Mouse (Mus musculus): ENCODE results near the gene Ablim1. TPM values are rescaled to one million over a fixed set of nuclear protein-coding genes. Genes with fewer than 3 reads are reported as not detected.

Ablim1 gene
- total and polyA plus RNA-seq, 2 experiments = 16.6 to 23.7 TPM

DNA sequence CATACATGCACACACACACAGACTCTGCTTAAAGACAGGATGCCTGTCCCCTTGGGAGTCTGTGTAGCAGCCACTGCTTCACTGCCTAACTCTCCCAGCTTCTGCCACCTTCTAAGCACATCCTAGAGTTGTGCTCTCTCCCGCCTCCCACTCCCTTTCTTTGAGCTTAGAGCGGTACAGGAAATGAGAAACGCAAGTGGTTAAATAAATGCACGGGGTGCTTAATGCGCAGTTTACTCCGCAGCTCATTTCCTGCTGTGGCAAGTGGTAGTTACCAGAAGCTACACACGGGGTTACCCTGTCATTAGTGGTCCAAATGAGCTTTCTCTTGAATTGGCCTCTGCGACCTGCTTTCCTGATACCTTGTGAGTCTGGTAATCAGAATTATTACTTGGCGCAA is 134.4 kb downstream of the Ablim1 start:
- Histone ChIP-seq H3K27ac (replicated peaks; ENCODE audit: insufficient read depth, low read depth, low read length) (peak overlapping the region; percentile 92), H3K27me3 (ENCODE audit: control insufficient read depth, insufficient read depth, low read length) (no peaks in the 10 kb centered on the region), H3K4me3 (ENCODE audit: insufficient read depth, low read depth, low read length) (no peak overlapping the region), H3K4me1 (ENCODE audit: control insufficient read depth, insufficient read depth, low read length) (peaks cover 25% of the 10 kb centered on the region), H3K79me2 (ENCODE audit: control insufficient read depth, insufficient read depth, low read length) (peaks cover 17% of the 10 kb centered on the region), H3K9ac (ENCODE audit: low read depth, low read length) (no peak overlapping the region), H3K36me3 (ENCODE audit: control insufficient read depth, insufficient read depth, low read length) (no peaks in the 10 kb centered on the region)
- no peak for DNase-seq (ENCODE audit: extremely low read depth, low read depth, low spot score)
- WGBS = 76% methylated on average over 9 of the region's 9 CpGs
- TF ChIP-seq CTCF (IDR thresholded peaks at IDR 0.05; ENCODE audit: low read depth, low read length) (no peak), POLR2A (IDR thresholded peaks at IDR 0.05; ENCODE audit: extremely low read depth, insufficient read depth, low read length) (no peak)

GRCm38 (mm10) chr19:57179269-57179668 is 135.4 kb downstream of the Ablim1 start:
- H3K9ac ChIP-seq (ENCODE audit: low read depth, low read length) = no peak overlapping the region
- H3K36me3 ChIP-seq (ENCODE audit: control insufficient read depth, insufficient read depth, low read length) = no peaks in the 10 kb centered on the region
- H3K27ac ChIP-seq (replicated peaks; ENCODE audit: insufficient read depth, low read depth, low read length) = no peak overlapping the region
- peaks cover 17% of the 10 kb centered on the region for H3K79me2 ChIP-seq (ENCODE audit: control insufficient read depth, insufficient read depth, low read length)
- TF ChIP-seq POLR2A (IDR thresholded peaks at IDR 0.05; ENCODE audit: extremely low read depth, insufficient read depth, low read length) = no peak
- TF ChIP-seq CTCF (IDR thresholded peaks at IDR 0.05; ENCODE audit: low read depth, low read length) = no peak
- no peak overlapping the region for H3K4me3 ChIP-seq (ENCODE audit: insufficient read depth, low read depth, low read length)
- no peak for DNase-seq (ENCODE audit: extremely low read depth, low read depth, low spot score)
- WGBS = 79% methylated on average over 7 of the region's 7 CpGs
- H3K27me3 ChIP-seq (ENCODE audit: control insufficient read depth, insufficient read depth, low read length) = no peaks in the 10 kb centered on the region
- peaks cover 28% of the 10 kb centered on the region for H3K4me1 ChIP-seq (ENCODE audit: control insufficient read depth, insufficient read depth, low read length)

GRCm38 (mm10) chr19:57177334-57177733 is 137.4 kb downstream of the Ablim1 start:
- Histone ChIP-seq H3K4me1 (ENCODE audit: control insufficient read depth, insufficient read depth, low read length) (peaks cover 27% of the 10 kb centered on the region), H3K27me3 (ENCODE audit: control insufficient read depth, insufficient read depth, low read length) (no peaks in the 10 kb centered on the region), H3K79me2 (ENCODE audit: control insufficient read depth, insufficient read depth, low read length) (peaks cover 17% of the 10 kb centered on the region), H3K36me3 (ENCODE audit: control insufficient read depth, insufficient read depth, low read length) (peaks cover 1% of the 10 kb centered on the region; the same call in 1 of the 2 replicates), H3K4me3 (ENCODE audit: insufficient read depth, low read depth, low read length) (no peak overlapping the region), H3K9ac (ENCODE audit: low read depth, low read length) (no peak overlapping the region), H3K27ac (replicated peaks; ENCODE audit: insufficient read depth, low read depth, low read length) (no peak overlapping the region)
- 61% methylated on average over 6 of the region's 6 CpGs for WGBS
- TF ChIP-seq CTCF (IDR thresholded peaks at IDR 0.05; ENCODE audit: low read depth, low read length) (no peak), POLR2A (IDR thresholded peaks at IDR 0.05; ENCODE audit: extremely low read depth, insufficient read depth, low read length) (no peak)
- DNase-seq (ENCODE audit: extremely low read depth, low read depth, low spot score) = no peak

DNA sequence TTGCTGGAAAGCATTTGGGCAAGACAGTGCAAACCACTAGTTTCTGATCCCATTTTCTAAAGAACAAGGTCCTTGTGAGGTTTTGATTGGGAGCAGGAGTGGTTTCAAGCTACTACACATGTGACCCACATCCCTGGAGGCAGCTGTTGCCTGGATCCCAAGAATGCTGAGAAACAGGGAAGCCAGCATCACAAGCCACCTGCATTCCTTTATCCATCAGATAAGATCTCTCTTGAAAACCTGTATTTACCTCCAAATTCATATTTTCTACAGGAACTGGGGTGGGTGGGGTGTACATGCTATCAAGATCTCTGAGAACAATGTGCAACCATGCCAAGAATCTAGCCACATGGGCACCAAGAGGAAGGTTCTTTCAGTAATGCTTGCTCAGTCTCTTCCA is 139.6 kb downstream of the Ablim1 start:
- H3K4me1 ChIP-seq (ENCODE audit: control insufficient read depth, insufficient read depth, low read length) = peaks cover 14% of the 10 kb centered on the region
- H3K79me2 ChIP-seq (ENCODE audit: control insufficient read depth, insufficient read depth, low read length) = peaks cover 9% of the 10 kb centered on the region
- H3K27me3 ChIP-seq (ENCODE audit: control insufficient read depth, insufficient read depth, low read length) = no peaks in the 10 kb centered on the region
- H3K36me3 ChIP-seq (ENCODE audit: control insufficient read depth, insufficient read depth, low read length) = peaks cover 1% of the 10 kb centered on the region; the same call in 1 of the 2 replicates
- peak overlapping the region; percentile 18; the same call in 1 of the 2 replicates for H3K27ac ChIP-seq (replicated peaks; ENCODE audit: insufficient read depth, low read depth, low read length)
- no peak overlapping the region for H3K9ac ChIP-seq (ENCODE audit: low read depth, low read length)
- DNase-seq (ENCODE audit: extremely low read depth, low read depth, low spot score) = no peak
- no peak for TF ChIP-seq CTCF (IDR thresholded peaks at IDR 0.05; ENCODE audit: low read depth, low read length)
- no peak for TF ChIP-seq POLR2A (IDR thresholded peaks at IDR 0.05; ENCODE audit: extremely low read depth, insufficient read depth, low read length)
- no peak overlapping the region for H3K4me3 ChIP-seq (ENCODE audit: insufficient read depth, low read depth, low read length)

GRCm38 (mm10) chr19:57174541-57174940 is 140.2 kb downstream of the Ablim1 start:
- H3K27me3 ChIP-seq (ENCODE audit: control insufficient read depth, insufficient read depth, low read length) = no peaks in the 10 kb centered on the region
- 24% methylated on average over 5 of the region's 5 CpGs for WGBS
- no peak for TF ChIP-seq CTCF (IDR thresholded peaks at IDR 0.05; ENCODE audit: low read depth, low read length)
- no peak for TF ChIP-seq POLR2A (IDR thresholded peaks at IDR 0.05; ENCODE audit: extremely low read depth, insufficient read depth, low read length)
- peaks cover 1% of the 10 kb centered on the region; the same call in 1 of the 2 replicates for H3K36me3 ChIP-seq (ENCODE audit: control insufficient read depth, insufficient read depth, low read length)
- H3K4me1 ChIP-seq (ENCODE audit: control insufficient read depth, insufficient read depth, low read length) = peaks cover 11% of the 10 kb centered on the region
- H3K9ac ChIP-seq (ENCODE audit: low read depth, low read length) = no peak overlapping the region
- H3K27ac ChIP-seq (replicated peaks; ENCODE audit: insufficient read depth, low read depth, low read length) = peak overlapping the region; percentile 58
- peak; percentile 91 for DNase-seq (ENCODE audit: extremely low read depth, low read depth, low spot score)
- H3K4me3 ChIP-seq (ENCODE audit: insufficient read depth, low read depth, low read length) = no peak overlapping the region
- peaks cover 5% of the 10 kb centered on the region; the same call in 1 of the 2 replicates for H3K79me2 ChIP-seq (ENCODE audit: control insufficient read depth, insufficient read depth, low read length)

DNA sequence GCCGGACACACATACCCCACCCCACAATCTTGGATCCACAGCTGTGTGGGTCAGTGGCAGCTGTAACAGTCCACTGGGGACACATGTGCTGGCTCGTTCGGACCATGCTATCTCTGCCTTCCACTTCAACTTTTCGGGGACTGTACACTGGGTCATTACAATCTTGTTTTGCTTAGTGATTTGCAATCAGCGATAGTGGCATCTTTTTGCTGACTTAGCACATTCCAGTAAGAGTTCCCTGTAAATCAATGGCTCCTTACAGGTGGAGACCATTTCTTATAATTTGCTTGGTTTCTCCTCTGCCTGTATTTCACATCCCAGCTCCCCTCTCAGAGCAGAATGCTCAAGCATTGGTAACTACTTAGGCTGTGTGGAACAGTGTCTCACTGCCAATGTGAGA is 140.7 kb downstream of the Ablim1 start:
- H3K9ac ChIP-seq (ENCODE audit: low read depth, low read length) = no peak overlapping the region
- no peaks in the 10 kb centered on the region for H3K27me3 ChIP-seq (ENCODE audit: control insufficient read depth, insufficient read depth, low read length)
- peaks cover 4% of the 10 kb centered on the region; the same call in 1 of the 2 replicates for H3K79me2 ChIP-seq (ENCODE audit: control insufficient read depth, insufficient read depth, low read length)
- H3K27ac ChIP-seq (replicated peaks; ENCODE audit: insufficient read depth, low read depth, low read length) = peak overlapping the region; percentile 58
- 40% methylated on average over 5 of the region's 5 CpGs for WGBS
- peaks cover 10% of the 10 kb centered on the region for H3K4me1 ChIP-seq (ENCODE audit: control insufficient read depth, insufficient read depth, low read length)
- H3K4me3 ChIP-seq (ENCODE audit: insufficient read depth, low read depth, low read length) = no peak overlapping the region
- peaks cover 1% of the 10 kb centered on the region; the same call in 1 of the 2 replicates for H3K36me3 ChIP-seq (ENCODE audit: control insufficient read depth, insufficient read depth, low read length)
- peak; percentile 54 for DNase-seq (ENCODE audit: extremely low read depth, low read depth, low spot score)
- TF ChIP-seq POLR2A (IDR thresholded peaks at IDR 0.05; ENCODE audit: extremely low read depth, insufficient read depth, low read length) = no peak
- TF ChIP-seq CTCF (IDR thresholded peaks at IDR 0.05; ENCODE audit: low read depth, low read length) = no peak

Measured in liver, adult 2 months (tissue).